Mouse (Mus musculus) E14TG2a.4 (cell line): Measurements from ENCODE around the gene Plekhg5.

ENCODE experiments used
- H3K27me3 ChIP-seq: 2 replicates; pipeline ENCODE4 v1.6.1; 2014; ENCODE audit warnings: low read length, control low read depth; ENCODE audit not compliant: insufficient read depth
- H3K36me3 ChIP-seq: 2 replicates; pipeline ENCODE4 v1.6.1; 2014; ENCODE audit warnings: low read length, control low read depth; ENCODE audit not compliant: insufficient read depth
- H3K4me1 ChIP-seq: replicated peaks from 2 replicates; pipeline ENCODE4 v1.6.1; 2014; ENCODE audit warnings: low read depth, low read length, control low read depth
- H3K4me3 ChIP-seq: replicated peaks from 2 replicates; pipeline ENCODE4 v1.5.1; 2014; ENCODE audit warnings: mild to moderate bottlenecking, low read length
- H3K9me3 ChIP-seq: 2 replicates; pipeline ENCODE4 v1.6.1; 2014; ENCODE audit warnings: low read length, control low read depth
- CTCF ChIP-seq: conservative IDR thresholded peaks from 2 replicates; pipeline ENCODE4 v1.5.1; 2014; ENCODE audit warnings: low read length
- NANOG ChIP-seq: IDR thresholded peaks from 2 replicates; pipeline ENCODE4 v1.6.1; 2014; ENCODE audit warnings: borderline replicate concordance, low read length, mixed read lengths
- POU5F1 ChIP-seq: IDR thresholded peaks from 2 replicates; pipeline ENCODE4 v1.6.1; 2014; ENCODE audit warnings: low read length, borderline replicate concordance

The Plekhg5 gene

GRCm38 (mm10) chr4:152130771-152131653 lies 58.7 kb downstream of the Plekhg5 start:
- Histone ChIP-seq H3K9me3 (no peaks in the 10 kb centered on the region), H3K4me3 (peak overlapping the region; percentile 84), H3K4me1 (peaks cover 90% of the 10 kb centered on the region), H3K27me3 (peaks cover 80% of the 10 kb centered on the region), H3K36me3 (0 out of 2 replicates have a peak, but pooled peaks cover 3% of the 10 kb centered on the region)
- TF ChIP-seq CTCF = no peak
- no peak for TF ChIP-seq NANOG
- no peak for TF ChIP-seq POU5F1

- Histone ChIP-seq H3K4me1 (peaks cover 86% of the 10 kb centered on the region), H3K9me3 (no peaks in the 10 kb centered on the region), H3K27me3 (peaks cover 72% of the 10 kb centered on the region), H3K36me3 (0 out of 2 replicates have a peak, but pooled peaks cover 3% of the 10 kb centered on the region), H3K4me3 (peak overlapping the region; percentile 84)
- TF ChIP-seq NANOG (no peak), POU5F1 (no peak), CTCF (no peak)
These were observed 59.8 kb downstream of the Plekhg5 start for GRCm38 (mm10) chr4:152131809-152132771.

GRCm38 (mm10) chr4:152132772-152133169 lies 60.5 kb downstream of the Plekhg5 start:
- TF ChIP-seq CTCF (no peak), POU5F1 (no peak), NANOG (no peak)
- H3K4me1 ChIP-seq = peaks cover 80% of the 10 kb centered on the region
- H3K4me3 ChIP-seq = peak overlapping the region; percentile 84; the same call in 1 of the 2 replicates
- H3K9me3 ChIP-seq = no peaks in the 10 kb centered on the region
- 0 out of 2 replicates have a peak, but pooled peaks cover under 1% of the 10 kb centered on the region for H3K36me3 ChIP-seq
- H3K27me3 ChIP-seq = peaks cover 69% of the 10 kb centered on the region

- Histone ChIP-seq H3K9me3 (no peaks in the 10 kb centered on the region), H3K36me3 (no peaks in the 10 kb centered on the region)
- TF ChIP-seq NANOG (no peak), POU5F1 (no peak), CTCF (no peak)
These were observed 60.9 kb downstream of the Plekhg5 start for GRCm38 (mm10) chr4:152133213-152133612.

GRCm38 (mm10) chr4:152134507-152134906 lies 62.2 kb downstream of the Plekhg5 start:
- Histone ChIP-seq H3K4me1 (peaks cover 72% of the 10 kb centered on the region), H3K36me3 (no peaks in the 10 kb centered on the region), H3K9me3 (no peaks in the 10 kb centered on the region), H3K4me3 (no peak overlapping the region), H3K27me3 (peaks cover 52% of the 10 kb centered on the region)
- TF ChIP-seq POU5F1 = no peak
- TF ChIP-seq NANOG = no peak
- peak; percentile 97 for TF ChIP-seq CTCF

More at GRCm38 (mm10) chr4:152133213-152133612, 60.9 kb downstream of the Plekhg5 start:
- Histone ChIP-seq H3K27me3 (peaks cover 65% of the 10 kb centered on the region), H3K4me3 (no peak overlapping the region), H3K4me1 (peaks cover 78% of the 10 kb centered on the region)

GRCm38 (mm10) chr4:152135363-152135762 lies 63.1 kb downstream of the Plekhg5 start:
- Histone ChIP-seq H3K9me3 (no peaks in the 10 kb centered on the region), H3K4me1 (peaks cover 63% of the 10 kb centered on the region)
- TF ChIP-seq NANOG = no peak
- no peak for TF ChIP-seq CTCF
- no peak for TF ChIP-seq POU5F1

GRCm38 (mm10) chr4:152136112-152136875 lies 64.0 kb downstream of the Plekhg5 start:
- TF ChIP-seq POU5F1 (no peak), NANOG (no peak), CTCF (peak; percentile 54)
- H3K36me3 ChIP-seq = no peaks in the 10 kb centered on the region
- H3K9me3 ChIP-seq = no peaks in the 10 kb centered on the region
- peaks cover 41% of the 10 kb centered on the region for H3K27me3 ChIP-seq
- H3K4me1 ChIP-seq = peaks cover 59% of the 10 kb centered on the region
- no peak overlapping the region for H3K4me3 ChIP-seq

More at GRCm38 (mm10) chr4:152135363-152135762, 63.1 kb downstream of the Plekhg5 start:
- Histone ChIP-seq H3K4me3 (no peak overlapping the region), H3K36me3 (no peaks in the 10 kb centered on the region), H3K27me3 (peaks cover 43% of the 10 kb centered on the region)

GRCm38 (mm10) chr4:152136876-152137250 lies 64.6 kb downstream of the Plekhg5 start:
- Histone ChIP-seq H3K27me3 (peaks cover 40% of the 10 kb centered on the region), H3K4me3 (no peak overlapping the region), H3K4me1 (peaks cover 53% of the 10 kb centered on the region), H3K36me3 (no peaks in the 10 kb centered on the region), H3K9me3 (no peaks in the 10 kb centered on the region)
- no peak for TF ChIP-seq CTCF
- no peak for TF ChIP-seq NANOG
